Mouse (Mus musculus) R1 (cell line): ENCODE results near the gene Dut.

Experiments used
- DNase-seq: peaks from one replicate; pipeline ENCODE4 v3.0.0-alpha.2; 2018; ENCODE audit warnings: low read depth, low spot score

Dut gene

DNA sequence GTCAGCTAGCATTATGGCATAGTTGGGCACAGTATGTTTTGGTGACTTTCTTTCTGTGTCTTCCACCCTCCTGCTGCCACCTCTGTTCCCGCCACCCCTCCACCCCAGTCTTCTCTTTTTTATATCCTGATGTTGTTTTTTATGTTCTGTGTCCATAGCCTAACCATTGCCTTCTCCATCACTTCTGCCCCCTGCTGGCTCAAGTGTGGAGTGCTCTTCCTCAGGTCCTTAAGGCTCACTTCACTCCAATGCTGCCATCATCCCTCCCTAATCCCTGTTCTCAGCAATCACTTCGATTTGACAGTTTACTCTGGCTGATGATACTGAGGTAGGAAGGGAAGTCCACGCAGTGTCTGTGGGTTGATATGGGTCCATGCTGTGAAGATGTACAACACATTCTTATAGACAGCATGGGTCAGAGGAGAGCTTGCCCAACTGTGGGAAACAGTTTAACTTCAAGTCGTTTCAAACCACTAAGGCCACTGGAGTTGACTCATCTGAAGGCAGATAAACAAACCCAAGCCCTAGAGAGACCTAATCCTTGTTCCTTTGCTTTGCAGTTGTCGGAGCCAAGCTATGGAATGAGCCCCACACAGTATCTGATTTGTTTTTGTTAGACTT is 56.9 kb downstream of the Dut start:
- DNase-seq = peak; percentile 18

GRCm38 (mm10) chr2:125304746-125305145 is 57.8 kb downstream of the Dut start:
- no peak for DNase-seq

DNA sequence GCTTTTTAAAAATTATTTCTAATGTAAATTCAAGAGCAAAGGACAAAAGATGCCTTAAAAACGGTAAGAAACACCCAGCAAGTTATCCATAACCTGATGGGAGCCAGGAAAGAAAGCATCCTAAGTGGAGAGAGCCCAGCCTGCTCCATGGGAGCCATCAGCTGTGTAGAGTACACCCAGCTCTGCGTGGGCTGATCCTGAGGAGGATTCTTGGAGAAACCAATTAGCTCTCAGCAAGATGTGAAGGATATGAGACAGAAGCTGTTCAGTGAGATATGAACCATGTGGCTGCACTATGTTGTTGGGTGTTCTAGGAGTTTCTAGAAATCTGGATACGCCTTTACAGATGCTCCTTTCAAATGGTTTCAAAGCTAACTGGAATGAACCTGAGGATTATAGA is 58.7 kb downstream of the Dut start:
- no peak for DNase-seq
